Mouse (Mus musculus) midbrain, embryonic 11.5 days (tissue): Measurements from ENCODE around the gene Efna1. TPM values are rescaled to one million over a fixed set of nuclear protein-coding genes. Genes with fewer than 3 reads are reported as not detected.
A peak's percentile ranks its signal among the peaks of the same experiment; 100 is the strongest.

Experiments used
- ATAC-seq: fragments of 200-750 bp; cut with Nextera tagmentation; 2 replicates; pipeline ENCODE4 v1.8.0; 2017; ENCODE audit warnings: moderate TSS enrichment, moderate library complexity; ENCODE audit not compliant: low FRiP score
- DNase-seq: peaks from one replicate; pipeline ENCODE4 v3.0.0; 2015; ENCODE audit warnings: low spot score; ENCODE audit errors: missing footprints
- H3K27ac ChIP-seq: fragments of 300-500 bp; sonication (generic); 2 replicates; pipeline ENCODE4 v1.5.1; 2014; ENCODE audit warnings: low read depth, low read length
- H3K27me3 ChIP-seq: fragments of 300-500 bp; sonication (generic); 2 replicates; pipeline ENCODE4 v1.6.1; 2014; ENCODE audit warnings: mild to moderate bottlenecking, low read length, moderate library complexity, mixed read lengths; ENCODE audit not compliant: control insufficient read depth, insufficient read depth
- H3K36me3 ChIP-seq: fragments of 300-500 bp; sonication (generic); 2 replicates; pipeline ENCODE4 v1.6.1; 2014; ENCODE audit warnings: mild to moderate bottlenecking, low read length, moderate library complexity, mixed read lengths; ENCODE audit not compliant: control insufficient read depth, insufficient read depth
- H3K4me1 ChIP-seq: fragments of 300-500 bp; sonication (generic); 2 replicates; pipeline ENCODE4 v1.6.1; 2014; ENCODE audit warnings: low read length; ENCODE audit not compliant: control insufficient read depth, insufficient read depth
- H3K4me2 ChIP-seq: fragments of 300-500 bp; sonication (generic); 2 replicates; pipeline ENCODE4 v1.6.1; 2014; ENCODE audit warnings: mild to moderate bottlenecking, moderate library complexity
- H3K4me3 ChIP-seq: fragments of 300-500 bp; sonication (generic); 2 replicates; pipeline ENCODE4 v1.5.1; 2014; ENCODE audit warnings: low read depth, low read length
- H3K9ac ChIP-seq: fragments of 300-500 bp; sonication (generic); 2 replicates; pipeline ENCODE4 v1.6.1; 2014; ENCODE audit warnings: low read length
- H3K9me3 ChIP-seq: fragments of 300-500 bp; sonication (generic); 2 replicates; pipeline ENCODE4 v1.6.1; 2016; ENCODE audit warnings: low read length; ENCODE audit not compliant: control insufficient read depth
- WGBS: fragments of 180-500 bp; shearing (Covaris S2); extraction: QIAGEN DNeasy Blood & Tissue Kit; methylation state at CpG from one replicate; pipeline ENCODE4 v1.1.7; 2014; 5-methylcytosine and 5-hydroxymethylcytosine counted together
- polyA plus RNA-seq: library from polyadenylated mRNA; unstranded; fragments of >200 nt; fragmentation: Nextera tagmentation; extraction: Ambion mirVana; gene quantifications from 2 replicates; pipeline ENCODE4 v1.2.1, GENCODE M21; 2014

Gene Efna1
- polyA plus RNA-seq, 1 experiment from 2014 or later = 12.5 TPM

- WGBS = 83% methylated on average over 6 of the region's 6 CpGs
- Histone ChIP-seq H3K27ac (no peak overlapping the region), H3K4me3 (no peak overlapping the region), H3K4me2 (no peak overlapping the region), H3K9ac (no peak overlapping the region), H3K9me3 (no peaks in the 10 kb centered on the region), H3K36me3 (no peaks in the 10 kb centered on the region), H3K4me1 (no peaks in the 10 kb centered on the region), H3K27me3 (0 out of 2 replicates have a peak, but pooled peaks cover 4% of the 10 kb centered on the region)
- ATAC-seq (no peak), DNase-seq (peak; percentile 84)
Measured at GRCm38 (mm10) chr3:89298908-89299307, 18.0 kb upstream of the Efna1 start.

GRCm38 (mm10) chr3:89296761-89297396 is 15.9 kb upstream of the Efna1 start:
- peak; percentile 73 for DNase-seq
- Histone ChIP-seq H3K4me2 (no peak overlapping the region), H3K4me3 (no peak overlapping the region), H3K9ac (no peak overlapping the region), H3K36me3 (no peaks in the 10 kb centered on the region), H3K9me3 (no peaks in the 10 kb centered on the region), H3K27me3 (0 out of 2 replicates have a peak, but pooled peaks cover 4% of the 10 kb centered on the region), H3K4me1 (no peaks in the 10 kb centered on the region), H3K27ac (no peak overlapping the region)
- ATAC-seq = no peak
- 87% methylated on average over 11 of the region's 11 CpGs for WGBS

GRCm38 (mm10) chr3:89295685-89296230 is 14.8 kb upstream of the Efna1 start:
- H3K27ac ChIP-seq = no peak overlapping the region
- no peak overlapping the region for H3K9ac ChIP-seq
- WGBS = 82% methylated on average over 8 of the region's 8 CpGs
- H3K4me2 ChIP-seq = no peak overlapping the region
- ATAC-seq (no peak), DNase-seq (peak; percentile 77)
- no peak overlapping the region for H3K4me3 ChIP-seq
- no peaks in the 10 kb centered on the region for H3K4me1 ChIP-seq
- H3K9me3 ChIP-seq = no peaks in the 10 kb centered on the region
- H3K27me3 ChIP-seq = 0 out of 2 replicates have a peak, but pooled peaks cover 4% of the 10 kb centered on the region
- no peaks in the 10 kb centered on the region for H3K36me3 ChIP-seq

GRCm38 (mm10) chr3:89294195-89294594 is 13.3 kb upstream of the Efna1 start:
- Histone ChIP-seq H3K9me3 (no peaks in the 10 kb centered on the region), H3K4me3 (no peak overlapping the region), H3K27me3 (no peaks in the 10 kb centered on the region), H3K9ac (no peak overlapping the region), H3K4me2 (no peak overlapping the region), H3K27ac (no peak overlapping the region), H3K4me1 (no peaks in the 10 kb centered on the region), H3K36me3 (no peaks in the 10 kb centered on the region)
- WGBS = 82% methylated on average over 5 of the region's 5 CpGs
- DNase-seq (peak; percentile 41), ATAC-seq (no peak)

DNA sequence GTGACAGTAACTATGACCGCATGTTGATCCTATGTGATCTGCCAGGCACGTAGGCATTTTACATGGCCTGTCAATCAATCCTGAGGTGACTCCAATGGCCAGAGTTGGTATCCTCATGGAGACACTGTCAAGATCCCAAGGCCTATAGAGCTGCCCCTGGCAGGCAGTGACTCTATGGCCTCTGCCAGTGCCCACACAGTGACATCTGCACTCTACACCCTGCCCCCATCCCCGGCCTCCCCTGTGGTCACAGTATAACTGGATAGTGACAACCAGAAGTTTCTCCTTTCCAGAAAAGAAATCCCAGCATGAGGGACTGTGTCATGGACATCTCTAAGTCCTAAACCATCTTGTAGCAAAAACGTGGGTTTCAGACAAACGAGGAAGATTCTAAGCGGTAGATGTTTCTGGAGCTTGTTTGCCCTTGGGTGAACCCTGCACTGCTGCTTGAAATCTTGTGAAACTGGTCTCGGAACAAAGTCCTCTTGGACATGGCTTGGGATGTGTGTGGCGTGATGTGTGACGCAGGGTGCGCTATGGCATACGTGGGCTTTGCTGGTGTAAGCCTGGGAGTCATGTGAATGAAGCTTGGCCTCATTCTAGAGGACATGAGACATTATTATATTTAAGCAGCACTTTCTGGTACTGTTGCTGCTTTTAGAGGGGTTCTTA is 12.4 kb upstream of the Efna1 start:
- no peak for DNase-seq
- no peak for ATAC-seq
- H3K4me1 ChIP-seq = no peaks in the 10 kb centered on the region
- 86% methylated on average over 11 of the region's 11 CpGs for WGBS
- H3K27me3 ChIP-seq = no peaks in the 10 kb centered on the region
- H3K4me2 ChIP-seq = no peak overlapping the region
- H3K9me3 ChIP-seq = no peaks in the 10 kb centered on the region
- H3K9ac ChIP-seq = no peak overlapping the region
- no peaks in the 10 kb centered on the region for H3K36me3 ChIP-seq
- no peak overlapping the region for H3K4me3 ChIP-seq
- H3K27ac ChIP-seq = no peak overlapping the region

- H3K27me3 ChIP-seq = no peaks in the 10 kb centered on the region
- no peaks in the 10 kb centered on the region for H3K9me3 ChIP-seq
- 66% methylated on average over 5 of the region's 5 CpGs for WGBS
- H3K4me1 ChIP-seq = no peaks in the 10 kb centered on the region
- no peak for ATAC-seq
- no peak overlapping the region for H3K4me3 ChIP-seq
- peak; percentile 12 for DNase-seq
- no peak overlapping the region for H3K4me2 ChIP-seq
- no peaks in the 10 kb centered on the region for H3K36me3 ChIP-seq
- H3K9ac ChIP-seq = no peak overlapping the region
- H3K27ac ChIP-seq = no peak overlapping the region
Measured at GRCm38 (mm10) chr3:89292303-89292702, 11.4 kb upstream of the Efna1 start.

DNA sequence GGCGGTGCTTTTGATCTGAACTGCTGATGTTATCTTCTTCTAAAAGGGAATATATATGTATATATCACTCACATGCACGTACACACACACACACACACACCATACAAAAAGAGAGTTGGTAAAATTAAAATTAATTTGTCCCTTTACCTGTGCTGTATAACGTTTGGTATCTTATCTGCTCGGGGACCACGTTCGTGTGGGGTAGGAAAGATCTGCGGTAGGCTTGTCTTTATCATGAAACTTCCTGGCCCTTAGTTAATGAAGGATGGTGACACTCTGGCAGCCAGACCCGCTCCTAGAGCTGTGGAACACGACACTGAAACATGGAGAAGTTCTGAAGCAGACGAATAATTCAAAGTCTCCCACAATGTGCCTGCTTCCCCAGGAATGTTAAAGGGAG is 10.9 kb upstream of the Efna1 start:
- Histone ChIP-seq H3K4me2 (no peak overlapping the region), H3K36me3 (no peaks in the 10 kb centered on the region), H3K9ac (no peak overlapping the region), H3K4me3 (no peak overlapping the region), H3K4me1 (no peaks in the 10 kb centered on the region), H3K27ac (no peak overlapping the region), H3K9me3 (no peaks in the 10 kb centered on the region), H3K27me3 (no peaks in the 10 kb centered on the region)
- DNase-seq (peak; percentile 2), ATAC-seq (no peak)
- 80% methylated on average over 10 of the region's 10 CpGs for WGBS

DNA sequence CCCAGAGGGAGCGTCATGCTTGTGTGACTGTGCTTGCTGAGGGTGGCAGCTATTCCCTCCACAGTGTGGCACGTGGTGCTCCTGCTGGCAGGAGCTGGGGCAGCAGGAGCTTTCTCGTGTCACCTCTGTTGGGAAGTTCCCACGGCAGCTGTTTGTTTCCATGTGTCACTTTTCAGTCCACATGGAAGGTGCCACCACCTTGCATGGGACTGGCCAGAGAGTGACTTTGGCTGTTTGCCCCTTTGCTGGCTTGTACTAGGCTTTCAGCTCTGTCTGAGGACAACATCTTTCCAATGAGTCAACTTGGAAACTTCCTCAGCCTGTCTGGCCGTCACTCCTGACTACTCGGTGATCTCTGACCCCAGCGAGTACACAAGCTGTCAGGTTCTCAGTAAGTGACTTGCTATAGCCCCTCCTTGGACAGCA is 7.6 kb upstream of the Efna1 start:
- no peak overlapping the region for H3K27ac ChIP-seq
- no peak overlapping the region for H3K4me2 ChIP-seq
- ATAC-seq (no peak), DNase-seq (no peak)
- H3K9me3 ChIP-seq = no peaks in the 10 kb centered on the region
- WGBS = 62% methylated on average over 7 of the region's 7 CpGs
- no peaks in the 10 kb centered on the region for H3K36me3 ChIP-seq
- no peaks in the 10 kb centered on the region for H3K4me1 ChIP-seq
- no peak overlapping the region for H3K4me3 ChIP-seq
- no peak overlapping the region for H3K9ac ChIP-seq
- H3K27me3 ChIP-seq = no peaks in the 10 kb centered on the region

DNA sequence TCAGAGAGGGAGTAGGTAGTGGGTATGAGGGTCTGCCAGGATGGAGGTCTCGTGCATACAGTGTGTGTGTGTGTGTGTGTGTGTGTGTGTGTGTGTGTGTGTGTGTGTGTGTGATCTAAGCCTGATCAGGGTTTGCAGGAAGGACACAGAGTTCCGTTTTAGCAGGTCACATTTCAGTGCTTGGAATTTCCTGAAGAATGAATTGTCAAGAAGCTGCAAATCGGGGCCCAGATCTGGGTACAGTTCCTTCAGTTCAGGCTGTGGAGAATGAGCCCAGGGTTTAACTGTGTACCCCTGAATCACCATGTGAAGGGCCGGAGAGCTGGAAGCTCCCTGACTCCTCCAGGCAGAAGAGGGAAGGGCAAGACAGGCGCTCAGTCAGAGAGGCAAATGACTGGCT is 6.3 kb upstream of the Efna1 start:
- Histone ChIP-seq H3K27me3 (no peaks in the 10 kb centered on the region), H3K27ac (no peak overlapping the region), H3K36me3 (no peaks in the 10 kb centered on the region), H3K4me1 (no peaks in the 10 kb centered on the region), H3K9me3 (no peaks in the 10 kb centered on the region), H3K4me2 (no peak overlapping the region), H3K9ac (no peak overlapping the region), H3K4me3 (no peak overlapping the region)
- DNase-seq (peak; percentile 80), ATAC-seq (no peak)
- 71% methylated on average over 5 of the region's 5 CpGs for whole genome bisulfite sequencing
